Mouse (Mus musculus) cerebellum, postnatal 25 days (tissue): ENCODE data around the gene Fuk.
"Not testable (repeated sequence)": the region's sequence is repeated elsewhere in the genome, so short reads cannot be mapped to it uniquely, and the experiment has no call there.

Source experiments
- DNase-seq, 2 experiments: peaks; one replicate each; pipeline ENCODE4 v3.0.0; 2021; ENCODE audit warnings: mixed read lengths in 2 of 2

The Fuk gene

DNA sequence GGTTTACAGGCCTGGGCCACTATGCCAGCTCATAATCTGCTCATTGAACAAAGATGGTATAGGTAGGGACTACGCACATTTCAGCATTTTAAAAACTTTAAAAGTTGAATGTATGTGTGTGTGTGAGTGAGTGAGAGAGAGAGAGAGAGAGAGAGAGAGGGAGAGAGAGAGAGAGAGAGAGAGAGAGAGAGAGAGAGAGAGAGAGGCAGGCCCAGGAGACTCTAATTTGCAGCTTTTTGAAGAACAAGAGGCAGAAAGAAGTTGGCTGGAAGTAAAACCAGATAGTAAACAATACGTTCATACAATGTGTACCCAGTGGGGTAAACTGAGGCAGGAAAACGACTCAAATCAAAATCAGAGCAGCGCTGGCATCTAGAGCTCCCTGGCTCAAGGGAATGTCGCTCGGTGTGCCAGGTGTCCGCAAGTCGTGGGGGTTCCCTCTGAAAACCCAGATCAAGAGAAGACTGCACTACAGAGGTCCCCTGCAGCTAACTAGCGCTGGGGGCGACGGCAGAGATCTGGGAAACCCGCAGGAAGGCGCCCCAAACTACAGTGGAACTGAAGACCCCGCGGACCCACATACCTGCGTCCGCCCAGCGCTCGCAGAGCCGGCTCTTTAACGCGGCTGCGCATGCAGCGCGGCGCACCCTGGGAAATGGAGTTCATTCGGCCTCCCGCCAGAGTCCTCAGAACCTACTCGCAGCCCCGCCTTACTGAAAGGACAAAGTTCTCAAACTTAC lies at the start of gene Fuk:
Fuk (minus strand) TSS at position 650 of the 740 bp plus-strand sequence.
- DNase-seq, result peak; percentile 90 to 92

DNA sequence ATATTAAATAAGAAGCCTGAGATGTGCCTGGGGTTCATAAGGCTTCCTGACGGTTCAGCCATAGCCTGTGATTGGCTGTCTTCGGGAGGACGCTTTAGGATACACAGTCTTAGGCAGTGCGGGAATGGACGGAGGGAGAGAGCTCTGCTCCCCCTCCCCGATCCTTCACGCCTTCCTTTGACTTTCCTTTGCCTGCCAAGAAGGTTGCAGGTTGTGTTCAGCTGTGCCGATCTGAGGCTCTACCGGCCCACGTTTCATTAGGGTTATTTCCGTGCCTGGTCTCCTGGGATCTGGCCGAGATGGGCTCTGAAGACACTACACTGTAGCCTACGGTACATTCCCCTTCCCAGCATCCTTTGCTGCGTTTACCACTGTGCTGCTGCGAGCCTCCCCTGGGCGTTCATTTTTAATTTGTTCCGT lies 47.8 kb upstream of the Fuk start:
- peak; percentile 45 for DNase-seq

- no peak for DNase-seq
Observed at GRCm38 (mm10) chr8:110945716-110946115, 43.4 kb upstream of the Fuk start.

DNA sequence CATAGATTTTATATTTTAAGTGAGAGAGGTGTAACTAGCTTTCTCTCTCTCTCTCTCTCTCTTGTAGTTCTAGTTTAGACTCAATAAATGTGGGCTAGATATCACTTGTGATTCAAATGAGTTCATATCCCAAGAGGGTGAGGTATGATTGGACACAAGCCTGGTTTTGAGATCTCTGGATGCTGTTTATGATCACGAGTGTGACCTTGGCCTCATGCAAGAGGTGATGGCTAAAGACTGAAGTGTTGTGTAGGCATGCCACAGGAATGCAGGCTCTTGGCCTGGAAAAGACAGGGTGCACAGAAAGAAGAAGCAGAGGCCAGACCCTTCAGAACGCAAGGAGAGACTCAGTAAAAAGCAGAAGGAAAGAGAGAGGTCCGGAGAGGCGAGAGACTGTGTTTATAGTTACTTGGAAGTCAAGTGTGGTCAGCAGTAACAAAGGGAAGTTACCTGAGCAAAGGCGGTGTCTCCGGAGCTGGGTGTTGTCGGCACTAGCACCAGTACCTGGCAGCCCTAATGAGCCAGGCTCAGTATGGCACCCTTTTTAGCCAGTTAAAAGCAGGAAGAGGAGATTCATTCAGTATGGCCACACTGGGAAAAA lies 42.1 kb upstream of the Fuk start:
- DNase-seq, result no peak

DNA sequence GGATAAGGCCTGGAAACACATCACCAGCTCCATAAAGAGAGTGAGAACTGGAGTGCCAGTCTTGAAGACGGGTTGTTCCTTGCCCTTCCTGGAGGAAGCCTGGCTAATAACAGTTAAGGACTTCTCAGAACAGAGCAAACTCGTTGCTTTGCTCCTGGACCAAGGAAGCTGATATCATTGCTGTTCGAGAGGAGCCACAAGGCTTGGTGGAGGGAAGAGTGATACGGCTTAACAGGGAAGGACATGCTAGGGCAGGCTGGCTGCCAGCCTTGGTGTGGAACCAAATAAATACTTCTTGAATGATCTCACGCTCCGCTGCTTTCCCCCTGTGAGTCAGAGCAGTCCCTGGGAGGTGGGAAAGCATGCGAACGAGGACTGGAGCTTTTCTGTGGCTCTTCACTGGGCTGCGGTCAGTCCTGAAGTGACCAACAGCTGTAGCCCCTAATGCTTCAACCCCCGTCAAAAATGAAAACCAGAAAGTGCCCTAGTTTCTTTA lies 39.2 kb upstream of the Fuk start:
- peak; percentile 86 to 91 for DNase-seq

DNA sequence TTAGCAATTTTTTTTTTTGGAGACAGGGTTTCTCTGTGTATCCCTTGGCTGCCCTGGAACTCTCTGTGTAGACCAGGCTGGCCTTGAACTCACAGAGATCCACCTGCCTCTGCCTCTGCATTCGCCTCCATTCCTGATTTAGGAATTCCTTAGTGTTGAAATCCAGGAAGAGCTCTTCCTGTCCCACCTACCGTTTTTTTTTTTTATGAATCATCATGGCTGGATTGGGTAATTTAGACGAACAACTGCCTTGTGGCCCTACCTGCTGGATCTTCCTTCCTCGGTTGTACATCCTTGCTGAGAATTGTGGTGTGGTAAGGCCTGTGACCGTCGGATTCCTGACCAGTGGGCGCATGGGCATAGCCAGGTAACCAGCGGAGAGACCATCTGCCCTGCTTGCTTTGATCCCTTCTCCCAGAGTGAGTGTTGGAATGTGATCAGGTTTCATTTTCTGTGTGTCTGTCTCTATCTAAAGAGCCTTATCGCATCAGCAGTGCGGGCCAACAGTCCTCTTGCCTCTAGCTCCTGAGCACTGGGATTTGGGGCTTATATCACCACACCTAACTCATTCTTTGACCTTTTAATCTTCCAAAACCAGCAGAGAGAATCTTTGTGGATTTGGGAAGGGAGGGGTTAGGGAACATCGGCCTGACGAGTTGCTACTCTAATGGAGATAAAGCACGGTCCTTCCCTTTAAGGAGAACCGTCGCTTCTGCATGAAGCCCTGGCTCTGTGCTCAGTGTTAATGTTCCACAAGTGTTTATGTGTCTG lies 38.6 kb upstream of the Fuk start:
- DNase-seq, result peak; percentile 88 to 89

GRCm38 (mm10) chr8:110938882-110939589 lies 36.7 kb upstream of the Fuk start:
- DNase-seq, result peak; percentile 81 to 87

DNA sequence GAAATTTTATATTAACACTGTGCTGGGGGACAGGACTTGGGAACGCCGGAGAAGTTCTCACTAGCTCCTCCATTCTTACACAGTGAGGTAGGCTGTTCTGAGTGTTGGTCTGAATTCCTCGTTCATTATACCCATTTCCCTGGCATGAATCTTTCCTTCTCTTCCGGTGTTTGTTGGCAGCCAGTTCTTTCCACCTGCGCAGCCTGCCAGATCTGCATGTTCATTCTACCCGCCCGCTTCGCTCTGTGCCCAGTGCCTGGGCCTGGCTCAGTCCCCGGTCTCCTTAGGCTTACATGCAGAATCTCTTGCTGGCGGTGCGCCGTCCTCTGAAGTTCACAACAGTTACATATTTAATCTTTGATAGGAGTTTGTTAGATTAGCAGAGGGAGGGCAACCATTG lies 33.9 kb upstream of the Fuk start:
- peak; percentile 69 to 77 for DNase-seq

DNA sequence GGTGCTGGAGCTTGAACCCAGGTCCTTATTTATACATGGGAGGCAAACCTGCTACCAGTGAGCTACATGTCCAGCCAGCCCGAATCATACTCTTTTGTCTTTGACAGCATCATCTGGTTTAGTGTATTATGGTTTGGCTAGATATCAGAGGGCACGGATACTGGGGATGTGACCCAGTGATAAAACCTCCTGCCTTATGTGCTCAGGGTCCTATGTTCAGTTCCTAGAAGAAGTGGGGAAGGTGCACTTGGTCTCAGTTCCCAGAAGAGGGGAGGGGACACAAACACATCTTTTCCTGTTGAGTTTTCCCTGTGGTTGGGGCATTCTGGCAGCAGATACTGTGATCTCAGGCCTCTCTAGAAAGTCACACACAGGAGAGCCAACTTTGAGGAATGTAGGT lies 31.0 kb upstream of the Fuk start:
- DNase-seq, result no peak

- DNase-seq, result no peak
Observed at GRCm38 (mm10) chr8:110932444-110932843, 30.2 kb upstream of the Fuk start.

DNA sequence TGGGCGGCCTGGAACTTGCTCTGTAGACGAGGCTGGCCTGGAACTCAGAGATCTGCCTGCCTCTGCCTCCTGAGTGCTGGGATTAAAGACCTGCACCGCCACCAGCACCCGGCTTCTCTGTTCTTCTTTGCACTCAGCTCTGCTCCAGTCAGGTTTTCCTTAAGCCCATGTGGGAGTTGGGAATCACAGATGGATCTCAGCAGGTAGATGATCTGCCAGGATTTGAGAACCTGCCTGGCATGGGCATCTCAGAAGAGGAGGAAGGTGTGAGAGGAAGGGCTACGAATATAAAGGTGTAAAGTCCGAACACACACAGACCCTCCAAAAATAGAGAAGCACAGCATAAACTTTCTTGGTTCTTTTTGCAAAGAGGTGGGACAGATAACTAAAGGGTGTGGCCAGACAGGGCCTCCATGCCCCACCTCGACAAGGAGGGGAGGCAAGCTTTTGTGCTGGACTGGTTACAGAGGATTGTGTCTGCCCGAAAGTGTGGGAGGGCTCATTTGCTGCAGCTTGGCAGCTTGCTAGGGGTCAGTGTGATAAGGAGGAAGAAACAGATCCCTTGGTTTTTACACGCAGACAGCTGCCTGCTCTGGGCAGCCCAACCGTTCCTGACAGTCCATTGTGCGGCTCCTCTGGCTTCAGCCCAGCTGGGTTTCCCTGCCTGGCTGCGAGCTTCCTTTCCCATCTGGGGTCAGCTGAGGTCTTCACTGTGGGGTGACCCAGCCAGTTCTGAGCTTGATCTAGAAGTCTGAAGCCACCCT lies 29.1 kb upstream of the Fuk start:
- DNase-seq, result peak; percentile 79 to 81

DNA sequence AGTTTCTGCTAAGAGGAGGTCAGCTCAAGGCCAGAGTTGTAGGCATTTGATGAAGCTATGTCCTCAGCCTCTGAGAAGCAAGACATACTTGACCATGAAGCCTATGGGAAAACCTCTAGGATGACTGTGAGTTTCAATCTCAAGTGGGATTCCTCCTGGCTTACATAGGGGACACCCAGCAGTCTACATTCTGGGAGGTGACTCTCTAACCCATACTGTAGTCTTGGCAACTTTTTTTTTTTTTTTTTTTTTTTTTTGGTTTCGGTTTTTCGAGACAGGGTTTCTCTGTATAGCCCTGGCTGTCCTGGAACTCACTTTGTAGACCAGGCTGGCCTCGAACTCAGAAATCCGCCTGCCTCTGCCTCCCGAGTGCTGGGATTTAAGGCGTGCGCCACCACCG lies 27.4 kb upstream of the Fuk start:
- not testable (repeated sequence) for DNase-seq

GRCm38 (mm10) chr8:110929066-110929465 lies 26.8 kb upstream of the Fuk start:
- peak in 1 of 2 experiments; percentile 10 for DNase-seq

DNA sequence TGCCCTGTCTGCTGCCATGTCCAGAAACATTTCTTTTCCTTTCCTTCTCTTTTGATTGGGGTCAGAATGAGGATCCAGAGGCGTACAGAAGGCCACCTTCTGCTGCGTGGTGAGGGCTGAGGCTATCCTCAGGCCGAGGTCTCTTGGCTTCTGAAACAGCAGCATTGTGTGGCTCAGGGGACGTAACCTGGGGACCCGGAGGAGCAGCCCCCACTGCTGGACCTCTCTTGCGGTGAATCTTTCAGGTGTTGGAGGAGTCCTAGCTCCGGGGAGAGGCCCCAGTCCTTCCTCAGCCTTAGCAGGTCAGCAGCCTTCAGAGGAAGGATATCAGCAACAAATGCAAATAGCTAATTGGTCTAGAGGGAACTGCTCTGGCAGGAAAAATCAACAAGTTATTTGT lies 26.1 kb upstream of the Fuk start:
- DNase-seq, result peak in 1 of 2 experiments; percentile 9

GRCm38 (mm10) chr8:110926690-110927089 lies 24.4 kb upstream of the Fuk start:
- peak in 1 of 2 experiments; percentile 13 for DNase-seq

DNA sequence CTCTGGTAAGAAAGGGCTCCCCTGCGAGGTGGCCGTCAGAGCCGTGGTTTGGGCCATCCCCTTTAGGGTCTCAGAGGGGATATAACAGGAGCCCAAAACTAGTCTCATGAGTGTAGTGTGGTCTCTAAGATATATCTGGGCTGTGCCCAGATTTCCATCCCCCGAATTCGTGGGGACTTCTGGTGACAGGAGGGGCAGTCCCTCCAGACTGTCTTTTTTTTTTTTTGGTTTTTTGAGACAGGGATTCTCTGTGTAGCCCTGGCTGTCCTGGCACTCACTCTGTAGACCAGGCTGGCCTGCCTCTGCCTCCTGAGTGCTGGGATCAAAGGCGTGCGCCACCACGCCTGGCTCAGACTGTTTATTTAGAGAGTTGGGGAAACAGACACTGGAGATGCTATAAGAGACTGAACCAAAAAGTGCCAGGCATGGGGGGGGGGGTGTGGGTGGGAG lies 23.4 kb upstream of the Fuk start:
- DNase-seq, result peak in 1 of 2 experiments; percentile 13

DNA sequence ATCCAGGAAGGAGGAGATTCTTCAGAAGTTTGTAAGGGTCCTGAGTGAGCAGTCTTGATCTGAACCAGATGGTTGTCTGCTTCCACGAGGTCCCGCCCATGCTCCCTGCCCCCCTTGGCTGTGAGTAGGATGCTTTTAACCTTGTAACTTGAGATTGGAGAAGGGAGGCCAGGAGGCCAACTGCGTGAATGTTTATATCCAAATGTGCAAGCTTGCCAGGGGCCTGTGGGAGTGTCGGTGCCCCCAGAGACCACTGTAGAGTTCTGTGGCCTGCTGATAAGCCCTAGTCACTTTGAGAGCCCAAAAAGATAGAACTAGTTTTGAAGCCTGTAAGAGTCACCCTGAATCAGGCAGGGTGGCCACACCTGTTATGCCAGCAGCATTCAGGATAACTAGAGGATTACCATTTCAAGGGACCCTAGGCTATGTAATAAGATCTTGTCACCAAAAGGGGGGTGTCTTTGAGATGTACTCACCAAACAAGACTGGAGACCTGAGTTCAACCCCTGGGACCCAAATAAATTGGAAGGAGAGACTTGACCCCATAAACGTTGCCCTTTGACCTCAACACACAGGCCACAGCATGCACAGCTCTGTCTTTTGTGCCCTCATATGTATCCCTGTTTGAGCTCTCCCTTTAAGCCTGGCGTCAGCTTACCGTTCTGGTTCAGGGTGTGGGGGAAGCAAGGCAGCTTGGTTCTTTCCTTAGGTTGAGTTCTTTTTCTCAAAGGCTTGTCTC lies 19.4 kb upstream of the Fuk start:
- DNase-seq, result peak in 1 of 2 experiments; percentile 53

- DNase-seq, result peak; percentile 31 to 36
Observed at GRCm38 (mm10) chr8:110920773-110921277, 18.5 kb upstream of the Fuk start.

GRCm38 (mm10) chr8:110920032-110920772 lies 17.9 kb upstream of the Fuk start:
- no peak for DNase-seq
